Mouse (Mus musculus) left cerebral cortex, adult 11 months (tissue): ENCODE results near the gene Ndel1.

Source experiments
- DNase-seq: peaks from one replicate; pipeline ENCODE4 v3.0.0; 2022; ENCODE audit warnings: low spot score

Gene Ndel1

GRCm38 (mm10) chr11:68778855-68779254 lies 92.8 kb downstream of the Ndel1 start:
- DNase-seq = no peak

- no peak for DNase-seq
Observed at GRCm38 (mm10) chr11:68777933-68778332, 93.7 kb downstream of the Ndel1 start.

- no peak for DNase-seq
Observed at GRCm38 (mm10) chr11:68776147-68776655, 95.5 kb downstream of the Ndel1 start.
